Mouse (Mus musculus) layer of hippocampus, adult 18-20 months (tissue): ENCODE measurements around the gene Itprid1. TPM values are rescaled to one million over a fixed set of nuclear protein-coding genes. Genes with fewer than 3 reads are reported as not detected.

Experiments
- DNase-seq, 2 experiments: peaks; one replicate each; pipeline ENCODE4 v3.0.0; 2022; ENCODE audit warnings: low spot score in 2 of 2
- total RNA-seq, 2 experiments: library from RNA; stranded (reverse); gene quantifications; 2 replicates each; pipeline ENCODE4 v1.2.3; 2021

The Itprid1 gene
- total RNA-seq, 2 experiments from 2014 or later, result 1.2 to 1.4 TPM

DNA sequence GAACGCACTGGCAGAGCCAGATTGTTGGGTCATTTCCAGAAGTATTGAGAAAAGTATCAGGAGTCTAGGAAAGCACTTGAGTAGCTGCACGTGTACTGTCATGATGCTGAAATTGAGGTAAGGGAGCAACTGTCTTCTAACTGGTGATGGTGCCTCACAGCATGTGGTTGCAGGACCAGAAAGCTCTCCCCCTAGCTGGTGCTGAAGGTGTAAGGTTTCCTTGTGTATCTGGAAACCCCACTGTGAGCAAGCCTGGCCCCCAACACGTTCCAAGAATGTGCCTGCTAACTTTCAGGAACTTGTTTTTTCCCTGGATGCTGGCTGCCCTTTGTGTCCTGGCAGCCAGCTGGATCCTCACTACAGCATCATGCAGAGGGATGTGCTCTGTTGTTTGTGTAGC lies 44.2 kb downstream of the Itprid1 start:
- no peak for DNase-seq

DNA sequence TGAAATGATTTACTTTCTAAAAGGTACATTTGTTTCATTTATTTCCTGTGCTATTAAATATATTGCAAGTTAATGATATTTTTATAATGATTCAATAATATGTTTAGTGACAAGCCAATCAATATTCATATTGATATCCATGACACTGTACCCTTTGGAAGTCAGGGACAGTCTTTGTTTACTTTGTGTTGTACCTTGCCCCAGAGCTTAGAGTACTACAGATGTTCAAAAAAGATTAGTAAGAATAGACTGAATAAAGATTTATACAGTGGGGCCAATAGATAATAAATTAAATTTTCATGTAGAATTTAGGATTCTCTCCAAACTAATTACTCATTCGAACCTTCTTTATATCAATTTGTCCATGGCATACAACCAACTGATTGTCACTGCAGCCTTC lies 50.9 kb downstream of the Itprid1 start:
- DNase-seq, result no peak

DNA sequence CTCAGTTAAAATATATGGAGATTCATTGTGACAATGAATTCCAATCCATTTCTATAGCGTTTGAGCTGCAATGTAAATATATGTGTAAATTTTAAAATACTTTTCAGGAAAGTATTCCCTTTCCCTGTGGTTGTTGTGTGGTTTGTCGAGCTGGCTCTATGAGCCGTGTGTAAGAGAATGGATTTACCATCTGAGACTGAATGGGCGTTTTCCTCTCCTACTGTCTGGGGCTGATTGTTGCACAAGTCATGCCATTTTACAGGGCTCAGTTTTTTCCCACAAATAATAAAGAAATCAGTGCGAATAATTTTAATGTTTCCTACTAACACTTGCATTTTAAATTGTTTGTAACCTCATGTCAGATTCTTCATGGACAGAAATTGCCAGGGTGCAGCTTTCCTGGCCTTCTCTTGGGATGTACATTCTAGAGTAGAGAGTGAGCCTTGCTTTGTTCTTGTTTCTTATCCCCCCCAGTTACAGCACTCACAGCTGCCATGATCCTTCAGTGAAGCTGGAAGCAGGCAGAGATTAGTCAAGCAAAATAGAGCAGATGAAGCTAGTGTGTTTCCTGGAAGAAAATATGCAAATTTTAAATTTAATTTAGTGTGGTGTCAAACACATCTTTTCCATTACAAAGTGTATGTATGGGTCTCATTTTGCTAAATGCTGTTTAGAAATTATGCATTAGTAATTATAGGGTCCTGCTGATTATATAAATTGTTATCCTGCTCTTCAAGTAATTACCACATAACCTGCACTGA lies 65.1 kb downstream of the Itprid1 start:
- no peak for DNase-seq

DNA sequence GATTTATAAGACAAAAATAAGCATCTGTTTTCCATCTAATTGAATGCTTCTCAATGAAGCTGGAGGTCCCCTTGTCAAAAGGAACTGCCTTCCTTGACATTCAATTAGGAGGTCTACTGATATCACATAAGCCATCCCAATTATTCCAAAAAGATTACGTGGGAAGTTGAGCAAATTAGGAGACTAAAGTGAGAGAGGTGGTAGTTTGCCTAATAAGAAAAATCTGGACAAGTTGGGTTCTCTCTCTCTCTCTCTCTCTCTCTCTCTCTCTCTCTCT lies 65.6 kb downstream of the Itprid1 start:
- DNase-seq, result no peak

DNA sequence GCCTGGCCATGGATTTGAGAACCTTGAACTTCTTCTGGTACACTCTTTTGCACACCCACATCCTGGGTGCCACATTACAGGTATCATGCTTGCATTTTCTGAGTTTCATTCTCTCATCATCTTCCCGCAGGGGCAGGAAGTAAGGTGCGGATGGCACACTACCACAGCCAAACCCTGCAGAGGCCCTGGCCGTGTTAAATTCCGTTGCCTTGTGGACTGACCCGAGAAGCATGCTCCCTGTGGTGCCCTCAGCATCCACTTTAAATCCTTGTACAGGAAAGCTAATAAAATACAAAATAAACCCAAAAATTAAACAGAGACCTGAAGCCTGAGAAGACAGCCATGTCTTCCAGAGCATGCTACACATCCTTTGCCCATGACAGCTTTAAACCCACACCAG lies 82.5 kb downstream of the Itprid1 start:
- no peak for DNase-seq

- peak; percentile 8 to 39 for DNase-seq
Observed at GRCm38 (mm10) chr6:55920282-55920720, 83.6 kb downstream of the Itprid1 start.

- peak; percentile 22 to 51 for DNase-seq
Observed at GRCm38 (mm10) chr6:55920866-55921630, 84.4 kb downstream of the Itprid1 start.

GRCm38 (mm10) chr6:55944709-55945108 lies 108.0 kb downstream of the Itprid1 start:
- DNase-seq, result no peak

DNA sequence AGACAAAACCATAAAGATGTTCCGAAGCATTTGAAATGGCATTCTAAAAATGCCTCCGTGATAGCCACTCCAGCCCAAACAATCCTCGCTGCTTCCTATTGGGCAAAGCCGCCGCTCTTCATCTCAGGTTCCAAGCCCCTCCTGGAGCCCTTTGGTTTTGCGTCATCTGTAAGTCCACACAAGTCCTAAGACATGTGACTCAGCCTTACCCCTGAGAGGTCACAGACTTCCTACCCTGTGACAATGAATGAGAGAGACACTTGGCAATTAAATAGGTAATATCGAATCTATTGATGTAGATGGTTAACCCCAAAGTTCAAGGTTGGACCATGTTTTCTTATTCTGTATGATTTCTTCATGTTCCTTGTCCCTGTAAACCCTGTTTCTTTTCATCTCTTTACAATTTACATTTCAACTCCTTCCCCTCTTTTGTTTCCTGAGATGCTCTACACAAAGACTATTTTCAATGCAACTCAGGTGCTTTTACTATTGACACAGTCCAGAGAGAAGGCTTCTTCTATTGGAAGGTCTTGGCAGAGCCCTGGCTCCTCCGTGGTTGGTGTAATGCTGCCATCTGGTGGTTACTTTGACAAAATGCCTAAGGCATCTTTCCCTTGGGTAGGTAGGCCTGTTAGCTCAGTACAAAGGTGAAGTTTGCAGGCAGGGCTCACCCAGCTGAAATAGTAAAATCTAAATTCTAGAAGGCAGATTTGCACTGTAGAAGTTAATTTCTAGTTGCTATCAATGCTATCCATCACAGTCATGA lies 113.8 kb downstream of the Itprid1 start:
- peak; percentile 37 to 77 for DNase-seq

- DNase-seq, result peak in 1 of 2 experiments; percentile 62
Observed at GRCm38 (mm10) chr6:55972998-55973397, 136.3 kb downstream of the Itprid1 start.

GRCm38 (mm10) chr6:55979766-55980165 lies 143.1 kb downstream of the Itprid1 start:
- DNase-seq, result no peak

DNA sequence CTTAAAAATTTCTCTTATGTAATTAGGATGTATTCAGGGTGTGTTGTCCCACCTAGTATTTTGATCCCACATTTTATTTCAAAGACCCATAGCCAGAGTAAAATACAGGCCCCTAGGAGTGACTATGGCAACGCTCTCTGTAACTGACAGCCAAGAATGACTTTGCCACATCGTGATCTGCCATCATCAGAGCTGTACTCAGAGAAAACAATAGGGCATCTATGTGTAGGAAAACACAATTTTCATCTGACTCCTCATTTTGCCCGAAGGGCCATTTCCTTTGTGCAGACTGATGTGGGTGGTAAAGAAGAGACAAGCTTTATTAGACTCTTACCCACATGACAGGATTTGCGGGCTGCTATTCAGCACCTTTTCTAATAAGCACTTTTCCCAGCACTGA lies 172.0 kb downstream of the Itprid1 start:
- no peak for DNase-seq

GRCm38 (mm10) chr6:56012384-56012783 lies 175.7 kb downstream of the Itprid1 start:
- DNase-seq, result peak; percentile 8 to 52

DNA sequence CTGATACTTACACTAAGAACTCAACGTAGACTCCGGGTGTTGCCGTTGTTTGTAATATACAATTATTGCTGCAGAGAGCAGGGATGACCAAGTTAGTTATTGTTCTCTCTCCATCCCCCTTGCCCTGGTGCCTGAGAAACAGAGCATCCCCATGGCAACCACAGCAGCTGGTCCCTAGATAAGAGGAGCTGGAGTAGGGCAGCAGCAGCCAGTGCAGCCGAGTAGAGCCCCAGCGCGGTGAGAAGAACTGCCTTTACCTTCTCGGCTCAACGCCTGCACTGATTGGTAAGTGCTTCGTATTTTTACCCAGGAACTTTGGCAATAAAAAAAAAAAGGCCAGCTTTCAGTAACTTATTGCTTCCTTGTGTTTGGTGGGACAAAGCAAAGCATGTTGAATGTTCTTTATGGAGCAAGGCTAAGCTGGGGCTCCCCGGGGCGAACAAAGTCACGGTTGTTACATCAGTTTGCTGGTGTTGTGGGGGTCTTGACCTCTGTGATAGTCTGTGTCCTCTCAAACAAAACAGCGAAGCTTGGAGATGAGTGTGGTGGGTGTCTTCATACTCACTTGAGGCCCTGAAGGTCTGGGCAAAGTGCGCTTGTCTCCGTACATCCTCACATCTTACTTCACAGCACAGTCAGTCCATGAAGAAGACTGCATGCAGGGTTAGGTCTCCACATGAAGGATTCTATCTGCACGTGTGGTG lies 180.7 kb downstream of the Itprid1 start, which contains the start of gene Ppp1r17:
Gene Ppp1r17 (plus strand): TSS at position 207 of the 704 bp plus-strand sequence.
- DNase-seq, result no peak

DNA sequence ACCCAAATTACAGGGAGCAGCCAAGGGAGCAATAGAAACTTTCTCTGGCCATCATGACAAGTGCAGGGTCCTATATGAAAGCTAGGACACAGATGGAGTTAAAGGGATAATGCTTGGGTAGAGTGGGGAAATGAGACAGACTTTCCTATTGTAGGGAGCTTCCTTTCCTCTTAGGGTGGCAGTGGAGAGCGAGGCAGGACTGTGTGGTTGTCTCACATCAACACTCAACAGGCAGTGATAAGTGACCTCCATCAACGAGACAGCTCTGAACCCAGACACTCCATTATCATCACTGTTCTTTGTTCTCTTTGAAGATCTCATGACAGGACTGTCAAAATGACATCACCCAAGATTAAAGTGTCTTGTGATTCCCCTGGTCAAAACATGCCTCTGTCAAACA lies 182.9 kb downstream of the Itprid1 start:
- DNase-seq, result no peak

- DNase-seq, result no peak
Observed at GRCm38 (mm10) chr6:56025533-56025932, 188.8 kb downstream of the Itprid1 start.

DNA sequence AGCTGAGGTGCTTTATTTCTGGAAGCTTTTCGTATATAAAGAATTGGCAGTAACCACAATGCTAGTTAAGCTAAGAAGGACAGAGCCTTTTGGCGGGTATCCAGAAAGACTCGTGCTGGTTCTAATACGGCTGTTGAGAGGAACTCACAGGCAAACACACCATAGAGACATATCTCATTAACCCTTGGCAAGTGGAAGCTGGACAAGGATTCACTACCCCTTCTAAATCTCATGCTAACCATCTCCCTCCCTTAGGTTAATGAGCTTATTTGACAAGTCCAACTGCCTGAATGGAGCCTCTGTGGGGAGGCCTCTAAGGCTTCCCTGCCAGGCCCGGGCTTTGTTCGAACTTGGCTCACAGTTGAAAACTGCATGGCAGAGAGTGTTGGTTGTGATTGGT lies 190.6 kb downstream of the Itprid1 start:
- DNase-seq, result no peak

GRCm38 (mm10) chr6:56027966-56028365 lies 191.3 kb downstream of the Itprid1 start:
- no peak for DNase-seq
